Mouse (Mus musculus) fat pad, adult 2 months (tissue): ENCODE measurements around the gene As3mt.
A peak's percentile ranks its signal among the peaks of the same experiment; 100 is the strongest.
"Not testable (repeated sequence)": the region's sequence is repeated elsewhere in the genome, so short reads cannot be mapped to it uniquely, and the experiment has no call there.

Source experiments
- DNase-seq: peaks from one replicate; pipeline ENCODE4 v3.0.0-alpha.2; 2011; ENCODE audit warnings: low read depth, low spot score; ENCODE audit errors: extremely low read depth

Gene As3mt

GRCm38 (mm10) chr19:46741574-46741973 is 34.3 kb downstream of the As3mt start:
- no peak for DNase-seq

DNA sequence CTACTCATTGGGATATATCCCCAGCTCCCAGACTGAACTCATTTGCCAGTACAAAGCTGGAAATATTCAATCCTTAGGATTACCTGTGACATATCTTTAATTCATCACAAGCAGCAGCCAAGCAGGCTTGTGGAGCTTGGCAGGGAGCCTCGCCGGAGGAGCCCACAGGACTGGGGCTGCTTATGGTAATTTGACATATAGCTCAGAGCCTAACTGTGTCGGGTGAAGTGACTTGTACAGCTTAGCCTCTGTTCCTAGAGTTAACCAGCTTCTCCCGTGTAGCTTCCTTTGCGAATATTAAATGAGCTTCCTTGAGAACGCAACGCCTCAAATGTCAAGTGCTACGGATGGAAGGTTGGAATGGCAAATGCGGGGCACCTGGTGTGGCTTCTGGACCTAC is 37.4 kb downstream of the As3mt start:
- DNase-seq = no peak

- DNase-seq = no peak
Measured at GRCm38 (mm10) chr19:46747799-46748198, 40.5 kb downstream of the As3mt start.

- no peak for DNase-seq
Measured at GRCm38 (mm10) chr19:46752235-46752634, 45.0 kb downstream of the As3mt start.

DNA sequence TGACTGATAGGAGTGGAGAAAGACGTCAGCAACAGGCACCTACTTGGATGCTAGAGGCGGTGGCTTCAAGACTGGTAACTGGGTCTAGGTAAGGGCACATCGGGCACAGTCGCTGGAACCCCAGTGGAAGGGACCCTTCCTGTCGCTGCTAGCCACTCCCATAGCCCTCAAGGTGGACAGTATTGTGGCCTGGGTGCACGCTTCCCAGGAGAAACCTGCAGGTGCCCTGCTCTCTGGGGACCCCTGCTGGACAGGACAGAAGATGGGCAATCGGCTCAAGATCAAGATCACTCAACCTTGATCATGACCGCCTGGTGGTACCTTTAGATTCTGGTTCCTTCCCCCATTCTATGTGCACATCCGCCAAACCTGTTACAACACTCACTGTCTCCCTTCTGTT is 47.8 kb downstream of the As3mt start:
- DNase-seq = no peak

GRCm38 (mm10) chr19:46756221-46756620 is 49.0 kb downstream of the As3mt start:
- DNase-seq = no peak

DNA sequence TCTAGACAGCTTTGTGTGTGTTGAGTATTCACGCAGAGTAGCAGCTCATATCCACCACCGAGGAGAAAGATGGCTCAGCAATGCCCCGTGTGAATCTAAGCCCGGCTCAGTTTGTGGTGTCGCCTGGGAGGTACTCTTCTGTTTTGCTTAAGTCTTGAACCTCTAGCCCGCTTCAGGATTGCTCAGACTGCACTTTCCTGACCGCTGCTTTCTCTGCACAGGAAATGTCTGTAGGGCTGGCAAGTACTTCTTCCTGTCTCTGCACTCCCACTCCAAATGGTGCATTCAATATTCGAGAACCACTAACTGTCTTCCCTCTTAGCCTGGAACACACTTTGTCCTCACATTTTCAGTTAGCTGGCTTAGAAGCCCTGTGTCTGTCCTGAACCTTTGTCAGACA is 51.8 kb downstream of the As3mt start:
- DNase-seq = no peak

GRCm38 (mm10) chr19:46759909-46760308 is 52.7 kb downstream of the As3mt start:
- DNase-seq = not testable (repeated sequence)

GRCm38 (mm10) chr19:46760375-46761160 is 53.3 kb downstream of the As3mt start:
- no peak for DNase-seq

GRCm38 (mm10) chr19:46761247-46761946 is 54.1 kb downstream of the As3mt start, which contains the start of gene Cnnm2:
Cnnm2 (plus strand) TSS chr19:46761596.
- peak; percentile 92 for DNase-seq

GRCm38 (mm10) chr19:46761971-46762290 is 54.7 kb downstream of the As3mt start:
- DNase-seq = no peak

DNA sequence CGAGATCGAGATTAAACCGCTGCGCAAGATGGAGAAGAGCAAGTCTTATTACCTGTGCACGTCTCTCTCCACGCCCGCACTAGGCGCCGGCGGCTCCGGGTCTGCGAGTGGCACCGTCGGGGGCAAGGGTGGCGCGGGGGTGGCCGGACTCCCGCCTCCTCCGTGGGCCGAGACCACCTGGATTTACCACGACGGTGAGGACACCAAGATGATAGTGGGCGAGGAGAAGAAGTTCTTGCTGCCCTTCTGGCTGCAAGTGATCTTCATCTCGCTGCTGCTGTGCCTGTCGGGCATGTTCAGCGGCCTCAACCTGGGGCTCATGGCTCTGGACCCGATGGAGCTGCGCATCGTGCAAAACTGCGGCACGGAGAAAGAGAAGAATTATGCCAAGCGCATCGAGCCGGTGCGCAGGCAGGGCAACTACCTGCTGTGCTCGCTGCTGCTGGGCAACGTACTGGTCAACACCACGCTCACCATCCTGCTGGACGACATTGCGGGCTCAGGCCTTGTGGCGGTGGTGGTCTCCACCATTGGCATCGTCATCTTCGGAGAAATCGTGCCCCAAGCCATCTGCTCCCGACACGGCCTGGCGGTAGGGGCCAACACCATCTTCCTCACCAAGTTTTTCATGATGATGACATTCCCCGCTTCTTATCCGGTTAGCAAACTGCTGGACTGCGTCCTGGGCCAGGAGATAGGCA is 55.2 kb downstream of the As3mt start:
- DNase-seq = no peak

- no peak for DNase-seq
Measured at GRCm38 (mm10) chr19:46762992-46763342, 55.7 kb downstream of the As3mt start.

DNA sequence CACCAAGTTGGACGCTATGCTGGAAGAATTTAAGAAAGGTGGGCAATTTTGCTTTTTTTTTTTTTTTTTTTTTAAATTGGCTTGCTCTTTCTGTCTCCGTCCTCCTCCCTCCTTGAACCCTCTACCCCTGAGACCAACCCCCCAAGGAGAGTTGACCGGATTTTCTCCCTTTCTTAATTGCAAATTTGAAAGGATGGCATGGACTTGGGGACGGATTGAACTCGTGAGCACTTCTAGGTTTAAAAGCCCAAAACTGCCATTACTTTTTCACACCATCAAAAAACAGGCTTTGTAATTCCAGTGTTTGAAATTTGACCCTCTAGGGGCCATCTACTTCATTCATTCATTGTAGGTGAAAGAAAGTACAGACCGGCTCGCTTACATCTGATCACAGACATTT is 56.1 kb downstream of the As3mt start:
- no peak for DNase-seq

DNA sequence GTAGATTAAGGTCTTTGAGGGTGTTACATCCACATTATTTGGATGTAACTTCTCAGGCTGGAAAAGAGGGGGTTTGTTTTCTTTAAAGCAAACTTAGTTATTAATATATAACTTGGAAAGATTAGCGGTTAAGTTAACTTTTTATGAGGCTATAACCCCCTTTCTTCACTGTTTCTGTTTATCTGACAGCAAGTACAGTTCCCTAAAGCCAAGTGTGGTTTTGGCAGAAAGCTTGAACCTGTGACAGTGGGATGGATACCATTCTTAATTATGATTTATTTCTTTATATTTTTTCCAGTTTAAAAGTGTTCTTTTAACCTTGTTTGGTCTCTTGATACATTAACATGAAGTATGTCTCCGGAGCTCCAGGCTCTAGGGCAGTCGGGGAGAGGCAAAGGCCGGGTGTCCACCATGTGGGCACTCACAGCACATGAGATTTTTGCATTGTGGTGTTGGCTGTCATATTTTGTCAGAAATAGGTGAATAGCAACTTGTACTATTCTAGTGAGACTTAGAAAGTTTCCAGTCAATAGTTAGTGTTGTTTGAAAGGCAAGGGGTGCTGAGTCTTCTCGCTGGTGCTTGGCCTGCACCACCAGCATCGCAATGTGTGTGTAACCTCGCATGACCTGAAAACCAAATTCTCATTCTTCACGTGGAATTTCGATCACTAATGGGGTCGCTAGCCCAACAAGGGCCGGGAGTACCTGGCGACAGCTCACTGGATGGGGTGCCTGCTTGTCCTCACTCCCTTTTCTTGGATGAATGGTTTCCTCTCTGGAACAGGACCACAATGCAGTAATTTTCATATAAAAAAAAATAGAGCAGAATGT is 56.9 kb downstream of the As3mt start:
- DNase-seq = no peak

DNA sequence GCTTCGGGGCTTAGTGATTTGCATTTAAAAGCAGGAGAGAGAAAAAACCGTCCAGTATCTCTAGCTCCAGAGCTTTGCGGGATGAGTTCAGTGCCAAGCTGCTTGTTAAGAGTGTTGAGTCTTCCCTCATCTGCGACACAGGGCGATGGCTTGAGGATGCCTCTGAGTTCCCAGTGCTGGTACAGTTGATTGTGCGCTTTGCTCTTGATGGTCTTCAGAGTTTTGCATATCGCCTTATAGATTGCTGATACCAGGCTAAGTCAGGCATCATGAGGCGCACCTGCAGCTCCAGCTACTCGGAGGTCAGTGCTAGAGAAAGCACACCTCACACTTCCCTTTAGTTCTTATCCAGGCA is 57.5 kb downstream of the As3mt start:
- no peak for DNase-seq

- no peak for DNase-seq
Measured at GRCm38 (mm10) chr19:46766125-46766524, 58.9 kb downstream of the As3mt start.

DNA sequence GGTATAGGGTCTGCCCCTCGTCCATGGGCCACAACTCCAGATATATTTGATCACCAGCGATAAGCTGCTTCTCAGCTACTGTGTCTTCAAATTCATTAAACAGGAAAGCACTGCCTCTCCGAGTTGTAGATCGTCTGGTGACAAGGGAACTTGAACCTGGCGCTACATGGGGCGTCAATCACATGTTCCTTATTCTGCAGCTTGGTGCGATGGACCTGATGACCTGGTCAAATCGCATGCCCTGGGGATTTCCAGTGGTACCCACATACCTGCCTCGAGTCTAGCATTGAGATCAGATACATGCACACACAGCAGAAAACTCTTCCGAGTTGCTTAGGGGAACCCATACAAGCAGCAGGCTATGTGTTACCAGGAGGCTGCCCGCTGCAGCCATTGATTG is 62.5 kb downstream of the As3mt start:
- no peak for DNase-seq

GRCm38 (mm10) chr19:46771801-46772200 is 64.5 kb downstream of the As3mt start:
- DNase-seq = peak; percentile 97

DNA sequence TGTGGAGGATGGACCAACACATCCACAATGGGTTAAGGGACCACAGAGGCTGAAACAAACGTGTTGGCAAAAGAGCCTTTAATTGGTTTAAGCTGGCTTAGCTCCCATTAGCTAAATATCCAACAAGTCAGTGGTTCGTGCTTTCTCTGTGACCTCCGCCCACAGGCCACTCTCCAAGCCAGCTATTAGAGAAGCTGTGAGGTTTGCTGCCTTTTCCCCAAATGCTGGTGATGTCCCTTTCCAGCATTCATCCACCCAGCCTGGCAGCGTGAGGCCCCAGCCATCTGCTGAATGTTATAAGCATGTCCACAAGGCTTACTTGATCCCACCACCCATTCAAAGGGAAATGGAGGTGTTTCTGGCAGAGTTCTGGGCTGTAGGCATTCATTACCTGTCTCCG is 69.1 kb downstream of the As3mt start:
- DNase-seq = no peak

GRCm38 (mm10) chr19:46776850-46777249 is 69.6 kb downstream of the As3mt start:
- no peak for DNase-seq
